Comparison of ENCODE assay signal across 25 mouse cellular contexts in the genomic region with DNA sequence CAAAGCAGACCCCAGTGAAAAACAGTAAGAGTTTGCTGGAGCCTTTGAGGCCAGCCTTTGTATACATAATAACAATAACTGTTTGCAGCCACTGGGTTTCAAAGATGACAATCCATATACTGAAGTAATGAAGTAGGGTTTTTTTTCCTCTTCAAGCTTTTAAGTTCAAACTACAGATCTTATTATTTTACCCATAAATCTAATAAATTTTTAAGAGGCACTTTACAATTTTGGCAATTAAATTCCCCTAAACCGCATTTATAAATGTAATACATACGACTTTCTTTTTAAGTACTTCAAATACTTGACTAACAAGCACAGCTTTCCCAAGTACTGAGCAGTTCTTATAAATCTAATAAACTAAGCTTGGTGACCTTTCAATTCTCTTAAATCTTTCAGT.
"Had no signal": no experiment of that assay in that cellular context is flagged by ENCODE, and none has a peak within 500 bp of the region (broad histone marks: within the 10 kb centered on the region; RNA-seq: fewer than 3 reads in every experiment).

No protein-coding gene starts in this region.

- H3K4me2 ChIP-seq: heart, embryonic 12.5 days; hindbrain, embryonic 13.5 days; hindbrain, embryonic 15.5 days; limb, embryonic 12.5 days; liver, embryonic 11.5 days; liver, embryonic 13.5 days; liver, embryonic 15.5 days had no signal

- H3K9me3 ChIP-seq: heart, embryonic 10.5 days; heart, embryonic 12.5 days; hindbrain, embryonic 13.5 days; hindbrain, embryonic 15.5 days; limb, embryonic 12.5 days; liver, embryonic 13.5 days; liver, embryonic 15.5 days had no signal

- H3K4me1 ChIP-seq: heart, embryonic 10.5 days; heart, embryonic 12.5 days; liver, embryonic 13.5 days; liver, embryonic 15.5 days had no signal

- DNase-seq: forebrain, postnatal 0 days; gastrocnemius, adult 2 months; gastrocnemius, postnatal 10 days; gastrocnemius, postnatal 25 days; heart, adult 18-20 months; heart, postnatal 10 days; heart, postnatal 4 days; kidney, adult 11 months; kidney, adult 2 months; kidney, postnatal 14 days; layer of hippocampus, adult 9-11 months; layer of hippocampus, postnatal 36 days; left cerebral cortex, postnatal 4 days; liver; liver, embryonic 13.5 days; liver, postnatal 0 days had no signal

- H3K27me3 ChIP-seq: heart, embryonic 12.5 days; hindbrain, embryonic 13.5 days; hindbrain, embryonic 15.5 days; limb, embryonic 12.5 days; liver, embryonic 13.5 days; liver, embryonic 15.5 days had no signal

- H3K36me3 ChIP-seq: heart, embryonic 10.5 days; heart, embryonic 12.5 days; hindbrain, embryonic 13.5 days; hindbrain, embryonic 15.5 days; limb, embryonic 12.5 days; liver, embryonic 13.5 days; liver, embryonic 15.5 days had no signal

- H3K9ac ChIP-seq: forebrain, postnatal 0 days; heart, embryonic 12.5 days; hindbrain, embryonic 13.5 days; hindbrain, embryonic 15.5 days; limb, embryonic 12.5 days; liver, embryonic 13.5 days; liver, embryonic 15.5 days; liver, postnatal 0 days had no signal

- H3K27ac ChIP-seq: gastrocnemius, adult 2 months; heart, embryonic 10.5 days; hindbrain, embryonic 13.5 days; hindbrain, embryonic 15.5 days; hindbrain, postnatal 0 days; liver, embryonic 13.5 days; liver, embryonic 15.5 days had no signal

- H3K4me3 ChIP-seq: gastrocnemius, adult 2 months; heart, embryonic 10.5 days; heart, embryonic 12.5 days; hindbrain, embryonic 13.5 days; hindbrain, embryonic 15.5 days; limb, embryonic 12.5 days; liver, embryonic 13.5 days; liver, embryonic 15.5 days had no signal

- ATAC-seq: forebrain, postnatal 0 days; hindbrain, postnatal 0 days; intestine, embryonic 16.5 days; liver, postnatal 0 days had no signal
